Mouse (Mus musculus) gonadal fat pad, adult 2 months (tissue): Measurements from ENCODE around the gene Cers1. TPM values are rescaled to one million over a fixed set of nuclear protein-coding genes. Genes with fewer than 3 reads are reported as not detected.

Experiments used
- DNase-seq: peaks from one replicate; pipeline ENCODE4 v3.0.0-alpha.2; 2012; ENCODE audit warnings: low read depth
- polyA plus RNA-seq: library from polyadenylated mRNA; depleted of rRNA; stranded (reverse); fragments of >200 nt; gene quantifications from 2 replicates; pipeline ENCODE4 v1.2.3, GENCODE M21; 2012

Cers1 gene
- polyA plus RNA-seq, 1 experiment: 0.86 TPM

DNA sequence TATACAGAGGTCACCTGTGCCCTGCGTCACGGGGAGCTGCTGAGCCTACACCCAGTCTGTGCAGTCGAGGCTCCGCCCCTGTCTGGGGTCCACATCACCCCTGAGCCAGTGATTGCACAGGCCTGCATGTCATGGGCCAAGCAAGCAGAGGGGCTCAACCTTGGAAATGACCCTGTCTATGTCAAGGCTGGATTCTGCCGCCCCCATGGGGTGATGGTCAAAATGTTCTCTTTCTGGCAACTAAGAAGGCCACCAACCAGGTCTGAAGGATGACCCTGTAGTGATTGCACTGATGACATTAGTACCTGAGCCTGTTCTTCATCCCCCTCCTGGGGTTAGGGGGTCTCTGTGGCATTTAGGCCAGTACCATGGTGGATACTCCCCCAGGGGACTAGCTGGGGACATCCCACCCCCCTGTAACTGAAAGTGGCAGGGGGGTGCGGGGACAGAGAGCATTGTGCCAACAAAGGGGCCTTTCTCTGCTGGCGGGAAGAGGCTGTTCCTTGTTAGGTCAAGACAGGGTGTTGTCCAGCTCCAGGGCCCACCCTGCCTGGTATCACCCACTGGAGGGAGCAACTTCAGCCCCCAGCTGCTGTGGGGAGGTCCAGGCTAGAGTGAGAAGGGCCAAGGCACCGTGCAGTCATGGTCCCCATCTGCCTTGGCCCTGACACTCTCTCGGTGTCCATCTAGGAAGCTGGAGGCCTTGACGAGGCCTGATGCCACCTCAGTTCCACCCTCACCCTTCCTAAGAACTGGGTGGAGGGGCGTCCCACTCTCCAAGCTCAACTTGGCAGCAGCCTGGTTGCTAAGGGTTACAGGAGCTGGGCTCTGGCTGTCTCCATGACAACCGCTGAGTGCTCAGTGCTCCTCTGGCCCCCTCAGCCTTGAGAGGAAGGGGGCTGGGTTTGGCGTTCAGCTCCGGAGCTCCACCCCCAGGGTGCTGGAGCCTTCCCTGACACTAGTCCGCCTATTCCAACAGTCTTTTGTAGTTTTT lies 1.2 kb downstream of the Cers1 start:
- DNase-seq: no peak

DNA sequence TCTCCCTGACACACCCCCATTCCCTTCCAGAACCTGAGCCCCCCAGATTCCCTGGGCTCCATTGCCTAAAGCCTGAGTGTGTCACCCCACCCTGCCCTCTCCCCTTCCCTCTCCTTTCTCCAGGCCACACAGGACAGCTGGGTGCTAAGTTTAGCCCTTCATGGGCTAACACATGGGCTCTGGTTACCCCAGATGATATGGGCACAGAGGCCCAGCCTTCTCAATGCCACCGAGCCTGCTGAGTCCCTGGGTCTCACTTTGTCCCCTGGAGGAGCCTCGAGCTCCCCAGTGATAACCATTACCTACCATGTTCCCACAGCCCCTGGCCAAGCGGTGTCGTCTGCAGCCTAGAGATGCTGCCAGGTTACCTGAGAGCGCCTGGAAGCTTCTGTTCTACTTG lies 2.3 kb downstream of the Cers1 start:
- no peak for DNase-seq

DNA sequence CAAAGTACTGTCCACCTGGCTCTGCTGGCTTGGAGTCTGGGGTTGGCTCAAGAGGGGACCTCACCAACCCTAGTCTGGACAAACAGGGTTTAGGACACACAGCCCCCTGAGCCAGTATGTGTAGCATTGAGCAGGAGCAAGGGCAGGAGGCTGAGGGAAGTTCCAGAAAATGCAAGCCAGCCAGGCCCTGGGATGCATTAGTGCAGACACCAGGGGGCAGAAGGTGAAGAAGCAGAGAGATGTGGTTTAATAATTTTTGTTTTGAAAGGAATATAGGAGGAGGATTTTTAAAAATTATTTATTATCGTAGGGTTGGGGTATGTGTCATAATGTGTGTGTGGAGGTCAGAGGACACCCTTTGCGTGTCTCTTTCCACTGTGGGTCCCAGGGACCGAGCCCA lies 8.1 kb downstream of the Cers1 start:
- no peak for DNase-seq

DNA sequence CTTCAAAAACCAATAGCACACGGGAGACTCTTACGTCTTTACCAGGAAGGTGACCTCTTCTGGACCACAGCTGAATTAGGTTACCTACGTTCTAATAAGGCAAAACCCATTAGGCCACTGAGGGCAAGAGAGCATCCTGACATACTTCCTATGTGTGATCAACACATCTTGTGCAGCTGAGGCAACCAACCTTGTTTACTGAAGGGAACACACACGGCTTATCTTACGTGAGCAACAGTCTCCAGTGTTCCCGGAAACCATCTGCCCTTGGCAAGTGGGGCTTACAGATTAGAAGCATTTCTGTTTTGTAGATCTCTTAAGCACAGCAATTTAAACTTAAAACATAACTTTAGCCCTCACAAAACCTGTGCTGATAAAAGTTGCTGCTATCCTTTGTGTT lies 11.9 kb downstream of the Cers1 start:
- DNase-seq: no peak

DNA sequence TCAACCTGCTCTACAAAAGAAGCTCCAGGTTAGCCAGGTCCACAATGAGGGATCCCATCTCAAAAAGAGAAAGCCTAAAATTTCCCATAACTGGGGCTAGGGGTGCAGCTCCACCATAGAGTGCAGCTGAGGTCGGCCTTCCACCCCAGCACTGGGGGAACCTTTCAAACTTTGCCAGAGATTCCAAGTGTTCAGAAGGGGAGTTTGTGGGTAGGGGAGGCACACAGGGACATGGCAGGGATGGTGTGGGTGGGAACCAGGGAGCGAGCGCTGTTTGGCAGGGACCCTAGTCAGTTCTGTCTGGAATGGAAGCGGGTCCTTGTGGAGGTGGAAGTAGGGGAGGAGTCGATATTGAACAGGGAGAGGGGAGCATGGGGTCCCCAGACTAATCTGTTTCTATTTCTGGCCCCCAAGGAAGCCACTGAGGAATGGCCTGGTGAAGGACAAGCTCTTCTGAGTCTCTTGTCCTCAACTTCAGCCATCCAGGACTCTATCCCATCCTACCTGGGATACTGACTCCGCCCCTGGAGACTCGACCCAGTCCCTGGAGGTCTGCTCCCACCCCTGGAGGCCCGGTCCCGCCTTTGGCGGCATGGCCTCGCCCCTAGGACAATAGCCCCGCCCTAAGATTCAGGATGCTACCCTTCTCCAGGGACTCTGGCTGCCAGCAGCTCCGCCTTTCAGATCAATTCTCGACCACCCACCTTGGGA lies 13.7 kb downstream of the Cers1 start, which contains the start of gene Gdf1:
Gene Gdf1 (plus strand): TSS at position 694 of the 711 bp plus-strand sequence.
- no peak for DNase-seq

DNA sequence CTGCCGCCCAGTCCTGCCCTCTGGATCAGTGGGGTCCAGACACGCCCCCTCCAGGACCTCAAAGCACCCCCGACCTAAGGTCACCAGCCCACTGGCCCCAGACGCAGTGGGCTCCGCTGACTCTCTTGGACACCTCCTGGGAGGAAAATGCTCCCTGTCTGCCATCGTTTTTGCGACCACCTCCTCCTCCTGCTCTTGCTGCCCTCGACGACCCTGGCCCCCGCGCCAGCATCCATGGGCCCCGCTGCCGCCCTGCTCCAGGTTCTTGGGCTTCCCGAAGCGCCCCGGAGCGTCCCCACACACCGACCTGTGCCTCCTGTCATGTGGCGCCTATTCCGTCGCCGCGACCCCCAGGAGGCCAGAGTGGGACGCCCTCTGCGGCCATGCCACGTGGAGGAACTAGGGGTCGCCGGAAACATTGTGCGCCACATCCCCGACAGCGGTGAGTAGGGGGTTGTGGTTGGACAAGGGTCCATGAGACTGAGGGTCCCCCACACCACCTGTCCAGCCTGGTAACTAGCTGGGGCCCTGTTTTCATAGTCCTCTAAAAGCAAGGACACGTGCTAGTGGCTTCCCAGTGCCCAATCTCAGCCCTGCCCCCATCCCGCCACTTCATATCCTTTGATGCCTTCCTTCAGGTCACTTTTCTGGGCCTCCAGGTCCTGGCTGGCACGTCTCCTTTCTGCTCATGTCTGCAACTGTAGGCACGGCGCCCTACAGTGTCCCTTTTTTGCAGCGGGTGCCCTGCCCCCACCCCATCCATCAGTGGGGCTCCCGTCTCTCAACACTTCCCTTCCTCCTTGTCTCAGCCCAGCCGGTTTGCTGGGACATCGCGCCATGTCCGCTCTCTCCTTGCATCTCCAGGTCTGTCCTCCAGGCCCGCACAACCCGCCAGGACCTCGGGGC lies 14.5 kb downstream of the Cers1 start:
- DNase-seq: no peak

DNA sequence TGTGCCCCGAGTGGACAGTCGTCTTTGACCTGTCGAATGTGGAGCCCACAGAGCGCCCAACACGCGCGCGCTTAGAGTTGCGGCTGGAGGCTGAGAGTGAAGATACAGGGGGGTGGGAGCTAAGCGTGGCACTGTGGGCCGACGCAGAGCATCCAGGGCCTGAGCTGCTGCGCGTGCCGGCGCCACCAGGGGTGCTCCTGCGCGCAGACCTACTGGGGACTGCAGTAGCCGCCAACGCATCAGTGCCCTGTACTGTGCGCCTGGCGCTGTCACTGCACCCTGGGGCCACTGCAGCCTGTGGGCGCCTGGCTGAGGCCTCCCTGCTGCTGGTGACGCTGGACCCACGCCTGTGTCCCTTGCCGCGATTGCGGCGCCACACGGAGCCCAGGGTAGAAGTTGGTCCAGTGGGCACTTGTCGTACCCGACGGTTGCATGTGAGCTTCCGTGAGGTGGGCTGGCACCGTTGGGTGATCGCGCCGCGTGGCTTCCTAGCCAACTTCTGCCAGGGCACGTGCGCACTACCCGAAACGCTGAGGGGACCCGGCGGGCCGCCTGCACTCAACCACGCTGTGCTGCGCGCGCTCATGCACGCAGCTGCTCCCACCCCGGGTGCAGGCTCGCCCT lies 15.3 kb downstream of the Cers1 start:
- no peak for DNase-seq

DNA sequence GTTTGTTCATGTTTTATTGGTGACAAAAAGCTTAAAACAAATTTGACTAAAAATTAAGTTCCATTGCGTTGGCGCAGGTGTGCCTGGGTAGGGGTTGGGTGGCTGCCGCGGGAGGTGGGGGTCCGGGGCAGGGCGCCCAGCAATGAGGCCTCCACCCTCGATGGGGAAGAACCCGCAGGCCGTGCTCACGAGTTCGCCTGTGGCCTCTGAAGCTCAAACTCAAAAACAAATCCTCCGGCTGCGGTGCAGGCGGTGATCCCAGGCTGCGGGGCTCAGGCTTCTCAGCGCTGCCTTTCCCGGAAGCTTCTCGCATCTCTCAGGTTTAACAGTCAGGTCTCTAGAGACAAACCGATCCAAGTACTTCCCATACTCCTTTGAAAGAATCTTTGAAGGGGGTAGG lies 16.0 kb downstream of the Cers1 start:
- no peak for DNase-seq

DNA sequence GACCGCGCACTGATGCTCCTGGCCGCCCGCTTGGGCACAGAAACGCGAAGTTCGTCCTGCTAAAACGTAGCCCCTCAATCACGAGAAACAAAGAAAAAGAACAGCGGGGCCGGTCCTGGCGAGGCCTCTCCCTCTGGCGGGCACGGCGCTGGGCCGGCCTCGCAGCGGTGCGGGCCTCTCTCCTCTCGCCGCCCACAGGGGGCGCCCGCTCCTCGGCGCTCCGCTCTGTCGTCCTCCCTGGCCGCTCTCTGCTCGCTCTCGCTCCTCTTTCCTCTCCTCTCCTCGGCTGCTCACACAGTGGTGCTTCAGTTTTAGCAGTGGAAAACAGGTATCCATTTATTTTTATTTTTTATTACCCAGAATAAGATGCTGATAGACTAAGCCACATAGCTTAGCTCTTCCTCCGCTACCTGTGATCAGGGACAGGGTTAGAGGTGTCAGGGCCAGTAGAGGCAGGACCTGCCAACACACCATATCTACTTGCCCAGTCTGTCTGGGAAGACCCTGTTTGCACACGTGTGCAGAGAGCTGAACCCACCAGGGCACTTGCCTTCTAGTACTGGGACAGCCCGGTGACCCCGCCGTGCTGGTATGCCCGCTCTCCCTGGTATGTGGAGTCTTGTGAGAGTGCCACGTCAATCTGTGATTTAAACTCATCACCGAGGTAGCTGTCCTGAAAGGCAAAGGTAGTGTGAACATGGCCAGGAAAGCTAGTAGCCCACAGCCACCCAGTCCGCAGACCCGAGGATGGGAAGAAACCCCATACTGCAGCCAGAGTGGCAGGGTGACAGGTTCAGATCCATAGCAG lies 16.7 kb downstream of the Cers1 start:
- no peak for DNase-seq

DNA sequence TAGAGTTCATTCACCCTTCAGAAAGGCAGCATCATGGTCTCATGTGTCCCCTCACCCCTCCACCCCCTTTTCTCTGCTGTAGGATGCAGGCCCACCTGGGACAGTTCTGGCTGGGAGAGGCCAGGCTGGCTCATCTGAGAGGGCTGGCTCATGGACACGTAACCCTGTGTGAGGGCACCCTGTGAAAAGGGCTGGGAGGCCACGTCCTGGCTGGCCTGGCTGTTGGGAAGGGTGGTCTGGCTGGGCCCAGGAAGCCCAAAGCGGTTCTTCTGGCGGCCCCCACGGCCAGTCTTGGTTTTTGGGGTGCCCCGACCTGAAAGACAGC lies 17.3 kb downstream of the Cers1 start:
- DNase-seq: no peak

DNA sequence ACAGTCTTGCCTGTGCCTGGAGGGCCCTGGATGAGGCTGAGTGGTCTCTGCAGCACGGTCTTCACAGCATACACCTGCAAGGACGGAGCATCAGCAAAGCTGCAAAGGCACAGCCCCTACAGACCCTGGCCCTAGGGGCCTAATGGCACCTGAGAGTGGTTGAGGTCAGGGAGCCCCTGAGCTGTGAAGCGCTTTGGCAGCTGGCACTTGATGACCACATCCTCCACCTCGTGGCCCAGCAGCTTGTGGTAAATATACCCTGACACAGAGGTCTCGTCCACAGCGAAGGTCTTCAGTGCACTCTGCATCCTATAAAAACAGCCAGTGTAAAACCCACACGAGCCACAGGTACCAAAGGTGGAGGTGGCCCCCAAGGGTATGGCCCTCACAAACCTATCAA lies 23.4 kb downstream of the Cers1 start:
- DNase-seq: no peak

DNA sequence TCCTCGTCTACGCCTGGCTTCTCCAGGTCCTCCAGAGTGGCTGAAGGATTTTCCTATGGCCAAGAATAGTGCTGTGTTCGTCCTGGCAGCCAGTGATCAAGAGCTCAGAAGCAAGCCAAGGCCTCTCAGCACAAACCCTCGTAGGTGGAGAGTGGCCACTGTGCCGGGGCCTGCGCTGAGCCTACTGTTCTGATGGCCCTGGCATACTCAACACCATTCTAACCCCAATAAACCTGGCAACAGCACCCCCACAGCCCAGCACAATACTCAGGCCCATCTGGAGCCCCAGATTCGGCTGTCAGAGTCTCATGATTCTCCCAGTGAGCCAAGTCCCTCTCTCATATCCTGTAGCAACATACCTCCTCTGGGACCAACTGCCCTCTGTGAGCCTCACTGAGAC lies 25.1 kb downstream of the Cers1 start:
- no peak for DNase-seq

DNA sequence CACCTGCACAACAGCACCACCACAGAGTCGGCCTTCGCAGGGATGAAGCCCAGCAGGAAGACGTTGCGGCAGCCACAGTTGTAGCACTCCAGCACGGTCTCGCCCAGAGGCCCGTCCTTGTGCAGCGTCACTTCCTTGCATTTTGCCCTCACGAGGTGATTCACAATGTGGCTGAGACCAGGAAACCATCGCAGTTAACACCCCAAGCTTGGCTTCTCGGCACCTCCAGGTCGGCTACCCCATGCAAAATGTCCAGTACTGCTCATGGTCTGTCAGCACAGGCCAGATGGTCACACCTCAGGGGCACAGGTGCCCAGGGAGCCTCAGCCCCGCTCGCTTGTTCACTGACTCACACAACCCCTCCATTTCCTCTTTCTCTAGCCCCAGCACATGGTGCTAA lies 26.4 kb downstream of the Cers1 start:
- no peak for DNase-seq

DNA sequence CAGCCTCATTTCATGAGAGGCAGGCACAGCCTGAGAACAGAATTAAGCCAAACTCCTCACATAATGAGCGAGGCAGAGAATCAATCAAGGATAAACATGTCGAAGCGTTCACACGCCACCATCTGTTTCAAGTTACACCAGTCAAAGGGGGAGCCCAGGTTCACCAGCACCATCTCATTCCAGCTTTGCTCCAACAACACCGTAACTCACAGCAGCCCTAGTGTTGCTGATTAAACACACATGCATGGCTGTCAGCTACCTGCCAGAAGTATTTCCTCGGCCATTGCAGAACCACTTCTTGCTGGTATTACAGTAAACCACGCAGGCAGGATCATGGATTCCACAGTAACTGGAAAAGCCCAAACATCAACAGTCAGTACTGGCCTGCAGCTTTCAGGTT lies 27.5 kb downstream of the Cers1 start:
- DNase-seq: no peak

DNA sequence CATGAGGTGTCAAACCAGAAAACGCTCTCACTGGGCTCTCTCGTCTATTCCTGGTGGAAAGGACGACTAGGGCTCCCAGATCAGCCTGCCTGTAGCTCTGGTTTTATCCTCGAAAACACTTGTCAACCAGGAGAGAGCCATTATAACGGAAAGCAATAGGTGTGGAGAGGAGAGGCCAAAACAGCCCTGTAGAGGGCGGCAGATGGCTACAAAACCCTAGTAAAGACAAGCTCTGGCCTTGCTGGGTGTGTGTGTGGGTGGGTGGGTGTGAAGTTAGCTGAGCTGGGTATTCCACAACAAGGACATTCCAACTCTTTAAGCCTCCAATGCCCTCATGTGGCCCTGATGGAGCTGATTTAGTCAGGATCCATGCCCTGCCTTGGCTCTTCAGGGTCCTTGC lies 28.1 kb downstream of the Cers1 start:
- no peak for DNase-seq

DNA sequence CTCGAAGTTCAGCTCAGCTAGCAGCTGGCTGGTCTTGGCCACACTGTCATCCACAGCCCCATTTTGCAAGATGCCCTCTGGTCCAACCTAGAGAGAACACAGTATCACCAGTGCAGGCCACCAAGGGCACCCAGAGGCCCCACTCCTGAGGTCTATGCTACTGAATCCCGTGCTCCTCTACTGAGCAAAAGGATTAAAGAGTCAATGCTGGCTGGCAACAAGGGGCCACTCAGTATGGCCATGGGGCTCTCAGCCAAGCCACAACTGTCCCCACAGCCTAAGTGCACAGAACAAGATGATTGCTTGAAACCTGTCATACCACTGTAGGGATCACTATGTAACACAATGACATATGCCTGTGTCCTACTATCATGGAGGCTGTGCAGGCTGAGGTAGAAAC lies 28.7 kb downstream of the Cers1 start:
- DNase-seq: no peak

DNA sequence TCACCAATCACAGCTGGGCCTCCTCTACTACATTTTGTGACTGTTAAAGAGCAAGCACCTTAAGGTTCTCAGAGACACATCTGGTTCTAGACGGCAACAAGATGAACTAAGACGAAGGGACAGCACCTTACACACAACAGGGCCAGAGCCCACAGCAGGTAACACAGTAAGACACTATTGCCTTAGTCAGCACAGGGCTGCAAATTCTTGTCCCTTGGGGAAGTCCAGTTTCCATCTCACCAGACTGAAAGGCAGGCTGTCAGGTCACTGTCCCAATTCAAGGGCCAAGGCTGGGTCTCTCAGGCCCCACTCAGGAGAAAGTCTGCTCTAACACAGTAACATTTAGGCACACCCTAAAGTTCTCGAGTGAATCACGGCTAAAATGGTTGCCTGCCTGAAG lies 31.9 kb downstream of the Cers1 start:
- DNase-seq: no peak

DNA sequence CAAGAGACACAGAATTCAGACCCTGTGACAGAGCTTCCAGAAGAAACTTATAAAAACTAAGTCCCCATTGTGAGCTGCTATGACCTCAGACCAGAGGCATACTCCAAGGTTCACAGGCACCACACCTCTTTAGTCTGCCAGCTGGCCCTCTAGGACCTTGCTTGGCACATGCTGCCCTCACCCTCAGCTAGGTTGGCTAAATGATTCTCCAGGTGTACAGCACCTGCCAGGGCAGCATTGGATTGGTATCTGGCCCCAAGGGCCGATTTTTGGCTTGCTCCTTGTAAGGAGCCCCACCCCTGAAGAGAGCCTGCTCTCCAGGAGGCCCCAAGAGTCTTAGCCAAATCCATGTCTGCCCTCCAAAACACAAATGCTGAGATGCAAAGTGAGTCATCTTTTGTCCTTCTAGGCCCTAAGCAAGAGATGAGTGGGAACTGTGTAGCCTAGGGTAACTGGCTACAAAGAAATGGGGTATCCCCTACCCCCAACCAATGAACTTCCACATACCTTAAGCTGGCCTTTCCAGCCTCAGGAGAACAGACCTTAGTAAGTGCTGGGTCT lies 32.4 kb downstream of the Cers1 start:
- no peak for DNase-seq

DNA sequence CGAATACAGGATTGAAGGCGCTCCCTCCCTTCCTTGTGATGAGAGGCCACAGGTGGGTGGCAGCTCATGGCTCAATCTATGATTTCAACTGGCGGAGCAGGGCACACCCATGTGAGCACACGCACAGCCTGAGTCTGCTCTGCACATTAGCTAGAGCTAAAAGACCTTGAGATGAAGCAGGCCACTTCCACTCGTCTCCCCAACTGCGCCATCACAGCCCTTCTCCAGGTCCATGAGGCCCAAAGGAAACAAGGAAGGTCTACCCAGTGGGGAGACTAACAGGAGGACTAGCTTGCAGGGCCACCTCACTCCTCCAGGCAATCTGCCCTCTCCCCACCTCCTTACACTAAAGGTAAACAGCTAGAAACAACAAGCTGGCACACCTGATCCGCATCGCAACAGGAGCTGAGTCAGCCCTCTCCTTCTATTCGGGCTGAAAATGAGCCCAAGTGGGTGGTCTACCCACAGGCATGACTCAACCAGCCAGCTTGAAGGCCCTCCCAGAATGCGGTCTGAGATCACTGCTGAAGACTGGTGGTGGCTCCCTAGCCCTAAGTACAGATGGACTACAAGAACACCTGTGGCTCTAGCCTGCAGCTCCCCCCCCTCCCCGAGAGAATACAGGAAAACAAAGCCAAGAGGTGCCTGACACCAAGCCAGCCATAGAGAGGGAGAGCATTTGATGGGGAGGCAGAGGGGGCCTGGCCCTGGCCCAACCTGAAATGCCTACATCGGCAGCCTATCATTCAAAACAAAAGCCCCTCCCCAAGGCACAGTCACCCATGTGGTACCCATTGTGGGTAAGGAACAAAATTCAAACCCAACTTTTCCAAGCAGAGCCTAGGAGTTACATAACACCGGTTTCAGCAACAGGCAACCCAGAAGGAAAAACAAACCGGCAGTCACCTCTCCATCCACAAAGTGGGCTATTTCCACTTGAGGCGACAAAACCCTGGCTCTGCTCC lies 35.7 kb downstream of the Cers1 start:
- no peak for DNase-seq
